Mouse (Mus musculus) hindbrain, embryonic 14.5 days (tissue): ENCODE data around the gene Fubp3. TPM values are rescaled to one million over a fixed set of nuclear protein-coding genes. Genes with fewer than 3 reads are reported as not detected.

Experiments
- ATAC-seq: fragments of 200-750 bp; cut with Nextera tagmentation; 2 replicates; pipeline ENCODE4 v1.8.0; 2017; ENCODE audit warnings: moderate number of reproducible peaks, mild to moderate bottlenecking, moderate TSS enrichment, moderate library complexity; ENCODE audit not compliant: low FRiP score
- DNase-seq: peaks from one replicate; pipeline ENCODE4 v3.0.0-alpha.2; 2015; ENCODE audit warnings: low spot score
- H3K27ac ChIP-seq: fragments of 300-500 bp; sonication (generic); 2 replicates; pipeline ENCODE4 v1.5.1; 2014; ENCODE audit warnings: mild to moderate bottlenecking, moderate library complexity
- H3K27me3 ChIP-seq: fragments of 300-500 bp; sonication (generic); 2 replicates; pipeline ENCODE4 v1.6.1; 2014; ENCODE audit warnings: mild to moderate bottlenecking, low read length, mixed read lengths; ENCODE audit not compliant: control insufficient read depth, insufficient read depth
- H3K36me3 ChIP-seq: fragments of 300-500 bp; sonication (generic); replicated peaks from 2 replicates; pipeline ENCODE4 v1.6.1; 2014; ENCODE audit not compliant: control insufficient read depth, insufficient read depth
- H3K4me1 ChIP-seq: fragments of 300-500 bp; sonication (generic); replicated peaks from 2 replicates; pipeline ENCODE4 v1.6.1; 2014; ENCODE audit warnings: antibody characterized with exemption, low read length, mixed read lengths; ENCODE audit not compliant: control insufficient read depth, insufficient read depth
- H3K4me2 ChIP-seq: fragments of 300-500 bp; sonication (generic); replicated peaks from 2 replicates; pipeline ENCODE4 v1.6.1; 2014; ENCODE audit warnings: mild to moderate bottlenecking, moderate library complexity
- H3K4me3 ChIP-seq: fragments of 300-500 bp; sonication (generic); replicated peaks from 2 replicates; pipeline ENCODE4 v1.5.1; 2014; ENCODE audit warnings: mild to moderate bottlenecking, low read length
- H3K9ac ChIP-seq: fragments of 300-500 bp; sonication (generic); 2 replicates; pipeline ENCODE4 v1.6.1; 2014
- H3K9me3 ChIP-seq: fragments of 300-500 bp; sonication (generic); 2 replicates; pipeline ENCODE4 v1.6.1; 2016; ENCODE audit warnings: low read length; ENCODE audit not compliant: control insufficient read depth
- WGBS: fragments of 180-500 bp; shearing (Covaris S2); extraction: QIAGEN DNeasy Blood & Tissue Kit; methylation state at CpG from one replicate; pipeline ENCODE4 v1.1.7; 2014; 5-methylcytosine and 5-hydroxymethylcytosine counted together
- polyA plus RNA-seq: library from polyadenylated mRNA; unstranded; fragments of >200 nt; fragmentation: Nextera tagmentation; extraction: Ambion mirVana; gene quantifications from 2 replicates; pipeline ENCODE4 v1.2.1, GENCODE M21; 2014

The Fubp3 gene
- polyA plus RNA-seq, 1 experiment from 2014 or later: 45.2 TPM

DNA sequence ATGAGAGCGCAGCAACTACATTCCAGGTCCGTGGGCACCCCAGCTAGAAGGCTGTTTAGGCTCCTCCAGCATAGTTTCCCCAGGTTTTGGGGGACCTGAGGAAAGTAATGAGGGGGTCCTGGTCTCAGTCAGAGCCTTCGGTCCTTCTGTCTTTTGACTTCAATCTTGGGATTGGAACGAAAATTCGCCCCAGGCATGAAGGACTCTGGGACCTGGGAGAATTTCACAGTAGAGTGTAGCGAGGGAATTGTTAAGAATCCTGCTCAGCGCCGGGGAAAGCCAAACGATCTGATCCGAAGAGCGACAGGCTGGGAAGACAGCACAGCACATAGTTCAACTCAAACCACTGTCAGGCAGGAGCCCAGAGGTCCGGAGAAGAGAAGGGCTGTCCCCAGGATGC is 64.9 kb downstream of the Fubp3 start:
- Histone ChIP-seq H3K27me3 (peaks cover 98% of the 10 kb centered on the region), H3K4me3 (peak overlapping the region; percentile 12), H3K9ac (0 out of 2 replicates have a peak overlapping the region, but pooled peaks have one; percentile 3), H3K27ac (no peak overlapping the region), H3K4me1 (peaks cover 24% of the 10 kb centered on the region), H3K36me3 (no peaks in the 10 kb centered on the region), H3K9me3 (no peaks in the 10 kb centered on the region), H3K4me2 (peak overlapping the region; percentile 39)
- no peak for DNase-seq
- no peak for ATAC-seq
- WGBS: under 1% methylated on average over 12 of the region's 12 CpGs

DNA sequence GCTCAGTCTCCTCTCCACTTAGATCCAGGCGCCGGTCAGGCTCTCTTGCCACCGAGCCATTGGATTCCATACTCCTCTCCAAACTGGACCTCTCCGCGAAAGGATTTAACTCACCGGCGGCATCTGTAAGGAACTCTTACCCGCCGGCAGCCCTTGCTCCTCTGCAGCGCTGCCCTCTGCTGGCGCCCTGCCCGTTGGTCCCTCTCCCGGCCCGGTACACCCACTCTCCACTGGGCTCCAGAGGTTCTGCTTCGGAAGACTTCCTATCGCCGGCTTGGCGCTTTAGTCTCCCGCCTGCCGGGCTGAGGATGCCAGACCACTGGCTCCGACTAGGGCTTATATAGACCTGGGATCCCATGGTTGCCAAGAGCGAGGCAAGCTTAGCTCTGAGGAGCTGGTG is 65.4 kb downstream of the Fubp3 start:
- Histone ChIP-seq H3K4me2 (peak overlapping the region; percentile 39), H3K4me1 (peaks cover 24% of the 10 kb centered on the region), H3K36me3 (no peaks in the 10 kb centered on the region), H3K9me3 (no peaks in the 10 kb centered on the region), H3K9ac (no peak overlapping the region), H3K27me3 (peaks cover 98% of the 10 kb centered on the region), H3K4me3 (peak overlapping the region; percentile 12; the same call in 1 of the 2 replicates), H3K27ac (no peak overlapping the region)
- no peak for ATAC-seq
- 1% methylated on average over 22 of the region's 22 CpGs for WGBS
- DNase-seq: peak; percentile 44

DNA sequence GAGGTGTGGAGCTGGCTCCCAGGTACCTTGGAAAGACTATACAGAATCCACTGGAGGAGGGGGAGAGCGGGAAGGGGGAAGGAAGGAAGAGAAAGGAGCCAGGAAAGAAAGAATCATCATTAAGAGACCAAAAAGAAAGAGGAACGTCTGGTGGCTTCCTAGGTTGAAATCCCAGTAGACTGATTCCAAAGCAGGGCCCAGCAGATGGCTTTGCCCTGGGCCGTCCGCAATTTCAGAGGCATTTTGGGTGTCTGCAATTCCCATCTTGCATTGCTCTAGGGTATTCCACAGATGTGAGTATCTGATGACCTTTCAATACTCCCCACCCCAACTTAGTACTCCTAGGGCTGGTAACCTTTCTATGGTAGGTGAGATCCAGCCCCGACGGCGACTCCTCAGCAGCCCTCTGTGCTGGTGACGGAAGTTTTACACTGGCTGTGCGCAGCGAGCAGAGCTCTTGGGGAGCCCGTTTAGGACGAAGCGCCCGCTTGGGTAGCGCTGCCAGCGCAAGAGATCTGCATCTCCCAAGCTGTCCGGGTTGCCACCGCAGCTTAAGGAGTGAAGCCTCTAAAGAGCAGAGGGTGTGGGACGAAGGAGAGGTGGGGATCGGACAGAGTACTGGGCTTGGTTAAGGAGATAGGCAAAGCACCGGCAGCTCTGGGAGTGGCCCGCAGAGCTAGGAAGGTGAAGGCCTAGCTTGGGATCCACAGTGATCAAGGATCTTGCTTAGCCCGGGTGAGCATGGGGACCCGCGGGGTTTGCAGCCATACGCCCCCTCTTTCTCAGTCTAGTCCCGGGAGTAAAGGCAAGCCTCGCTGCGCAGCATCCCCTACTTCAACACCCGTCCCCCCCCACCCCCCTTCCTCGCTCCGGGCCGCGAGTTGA is 66.4 kb downstream of the Fubp3 start:
- H3K4me3 ChIP-seq: peak overlapping the region; percentile 13; the same call in 1 of the 2 replicates
- H3K27me3 ChIP-seq: peaks cover 98% of the 10 kb centered on the region
- no peak overlapping the region for H3K27ac ChIP-seq
- DNase-seq (no peak), ATAC-seq (no peak)
- no peaks in the 10 kb centered on the region for H3K36me3 ChIP-seq
- H3K4me2 ChIP-seq: peak overlapping the region; percentile 21; the same call in 1 of the 2 replicates
- peaks cover 24% of the 10 kb centered on the region for H3K4me1 ChIP-seq
- H3K9ac ChIP-seq: no peak overlapping the region
- no peaks in the 10 kb centered on the region for H3K9me3 ChIP-seq
- WGBS: 1% methylated on average over 30 of the region's 34 CpGs

DNA sequence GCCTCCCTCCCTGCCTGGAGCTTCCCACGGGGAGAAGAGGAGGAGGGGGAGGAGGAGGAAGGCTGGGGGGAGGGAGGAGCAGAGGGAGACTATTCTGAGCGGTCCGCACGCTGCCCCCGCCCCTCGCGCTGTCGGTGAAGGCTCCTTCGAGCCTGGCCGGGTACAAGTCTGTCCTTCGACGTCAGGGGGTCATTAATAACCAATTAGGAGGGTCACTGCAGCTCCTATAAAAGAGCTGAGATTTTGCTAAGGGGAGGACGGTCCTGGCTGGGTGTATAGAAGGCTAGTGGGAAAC is 67.0 kb downstream of the Fubp3 start:
- no peak overlapping the region for H3K27ac ChIP-seq
- no peaks in the 10 kb centered on the region for H3K9me3 ChIP-seq
- peak overlapping the region; percentile 21; the same call in 1 of the 2 replicates for H3K4me2 ChIP-seq
- no peak overlapping the region for H3K9ac ChIP-seq
- DNase-seq: no peak
- H3K4me3 ChIP-seq: peak overlapping the region; percentile 13
- no peak for ATAC-seq
- WGBS: 0% methylated on average over 12 of the region's 13 CpGs
- no peaks in the 10 kb centered on the region for H3K36me3 ChIP-seq
- H3K27me3 ChIP-seq: peaks cover 98% of the 10 kb centered on the region
- H3K4me1 ChIP-seq: peaks cover 24% of the 10 kb centered on the region

- ATAC-seq (no peak), DNase-seq (no peak)
- Histone ChIP-seq H3K36me3 (no peaks in the 10 kb centered on the region), H3K9me3 (no peaks in the 10 kb centered on the region), H3K27me3 (peaks cover 98% of the 10 kb centered on the region), H3K27ac (no peak within 1 kb of the TSS), H3K4me1 (peaks cover 24% of the 10 kb centered on the region), H3K4me3 (peak within 1 kb of the TSS; percentile 13), H3K9ac (no peak within 1 kb of the TSS), H3K4me2 (peak within 1 kb of the TSS; percentile 28; the same call in 1 of the 2 replicates)
- WGBS: under 1% methylated on average over 41 of the region's 41 CpGs
Measured at GRCm38 (mm10) chr2:31639901-31640608, 67.6 kb downstream of the Fubp3 start, which contains the start of gene Prdm12. Prdm12 (plus strand) TSS chr2:31640037.

GRCm38 (mm10) chr2:31640609-31641507 is 68.4 kb downstream of the Fubp3 start:
- WGBS: under 1% methylated on average over 48 of the region's 48 CpGs
- DNase-seq (peak; percentile 61), ATAC-seq (0 out of 2 replicates have a peak, but pooled peaks have one; percentile 42)
- Histone ChIP-seq H3K4me3 (peak overlapping the region; percentile 13), H3K9ac (no peak overlapping the region), H3K4me1 (peaks cover 19% of the 10 kb centered on the region), H3K27ac (no peak overlapping the region), H3K36me3 (no peaks in the 10 kb centered on the region), H3K27me3 (peaks cover 98% of the 10 kb centered on the region), H3K4me2 (peak overlapping the region; percentile 28), H3K9me3 (no peaks in the 10 kb centered on the region)

GRCm38 (mm10) chr2:31641508-31641830 is 69.0 kb downstream of the Fubp3 start:
- no peak overlapping the region for H3K27ac ChIP-seq
- H3K4me3 ChIP-seq: peak overlapping the region; percentile 13
- H3K9ac ChIP-seq: no peak overlapping the region
- H3K4me2 ChIP-seq: peak overlapping the region; percentile 23; the same call in 1 of the 2 replicates
- H3K36me3 ChIP-seq: no peaks in the 10 kb centered on the region
- WGBS: under 1% methylated on average over 11 of the region's 11 CpGs
- H3K27me3 ChIP-seq: peaks cover 98% of the 10 kb centered on the region
- ATAC-seq (no peak), DNase-seq (no peak)
- no peaks in the 10 kb centered on the region for H3K9me3 ChIP-seq
- peaks cover 13% of the 10 kb centered on the region for H3K4me1 ChIP-seq

DNA sequence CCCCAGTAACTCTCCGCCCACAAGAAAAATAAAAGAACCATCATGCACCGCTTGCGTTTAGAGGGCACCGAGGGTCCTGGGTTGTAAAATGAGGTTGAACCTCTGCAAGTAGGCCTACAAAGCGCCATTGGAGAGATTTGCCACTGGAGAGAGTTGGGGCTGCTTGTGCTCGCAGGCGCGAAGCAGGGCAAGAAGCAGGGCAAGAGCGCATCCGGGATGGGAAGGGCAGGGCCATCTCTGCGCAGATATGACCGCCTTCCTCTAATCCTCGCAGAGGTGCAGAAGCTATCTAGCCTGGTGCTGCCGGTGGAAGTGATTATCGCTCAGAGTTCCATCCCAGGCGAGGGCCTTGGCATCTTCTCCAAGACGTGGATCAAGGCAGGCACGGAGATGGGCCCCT is 69.5 kb downstream of the Fubp3 start:
- H3K27ac ChIP-seq: no peak overlapping the region
- no peaks in the 10 kb centered on the region for H3K36me3 ChIP-seq
- ATAC-seq: no peak
- WGBS: 3% methylated on average over 18 of the region's 18 CpGs
- H3K4me1 ChIP-seq: peaks cover 8% of the 10 kb centered on the region
- peak overlapping the region; percentile 23 for H3K4me2 ChIP-seq
- peak overlapping the region; percentile 13 for H3K4me3 ChIP-seq
- H3K9ac ChIP-seq: no peak overlapping the region
- no peaks in the 10 kb centered on the region for H3K9me3 ChIP-seq
- no peak for DNase-seq
- H3K27me3 ChIP-seq: peaks cover 98% of the 10 kb centered on the region
